Mouse (Mus musculus) embryonic facial prominence, embryonic 12.5 days (tissue): ENCODE data around the gene Acer3. TPM values are rescaled to one million over a fixed set of nuclear protein-coding genes. Genes with fewer than 3 reads are reported as not detected.
"Not testable (repeated sequence)": the region's sequence is repeated elsewhere in the genome, so short reads cannot be mapped to it uniquely, and the experiment has no call there.

Experiments used
- ATAC-seq: fragments of 200-750 bp; cut with Nextera tagmentation; 2 replicates; pipeline ENCODE4 v1.8.0; 2017; ENCODE audit not compliant: insufficient number of reproducible peaks, insufficient read depth, low FRiP score, low TSS enrichment
- H3K27ac ChIP-seq: fragments of 300-500 bp; sonication (generic); 2 replicates; pipeline ENCODE4 v1.5.1; 2016; ENCODE audit warnings: mild to moderate bottlenecking
- H3K27me3 ChIP-seq: fragments of 300-500 bp; sonication (generic); 2 replicates; pipeline ENCODE4 v1.6.1; 2016; ENCODE audit warnings: mild to moderate bottlenecking, moderate library complexity
- H3K36me3 ChIP-seq: fragments of 300-500 bp; sonication (generic); 2 replicates; pipeline ENCODE4 v1.6.1; 2016; ENCODE audit warnings: mild to moderate bottlenecking
- H3K4me1 ChIP-seq: fragments of 300-500 bp; sonication (generic); 2 replicates; pipeline ENCODE4 v1.6.1; 2016
- H3K4me2 ChIP-seq: fragments of 300-500 bp; sonication (generic); replicated peaks from 2 replicates; pipeline ENCODE4 v1.6.1; 2016; ENCODE audit warnings: mild to moderate bottlenecking, moderate library complexity
- H3K4me3 ChIP-seq: fragments of 300-500 bp; sonication (generic); 2 replicates; pipeline ENCODE4 v1.5.1; 2016; ENCODE audit warnings: mild to moderate bottlenecking
- H3K9ac ChIP-seq: fragments of 300-500 bp; sonication (generic); 2 replicates; pipeline ENCODE4 v1.6.1; 2016; ENCODE audit warnings: mild to moderate bottlenecking, moderate library complexity
- H3K9me3 ChIP-seq: fragments of 300-500 bp; sonication (generic); 2 replicates; pipeline ENCODE4 v1.6.1; 2016; ENCODE audit warnings: mild to moderate bottlenecking, moderate library complexity
- WGBS: fragments of 180-500 bp; shearing (Covaris S2); methylation state at CpG from one replicate; pipeline ENCODE4 v1.1.7; 2016; 5-methylcytosine and 5-hydroxymethylcytosine counted together
- polyA plus RNA-seq: library from polyadenylated mRNA; unstranded; fragments of >200 nt; fragmentation: Nextera tagmentation; extraction: Ambion mirVana; gene quantifications from 2 replicates; pipeline ENCODE4 v1.2.1, GENCODE M21; 2016

The Acer3 gene
- polyA plus RNA-seq, 1 experiment from 2014 or later, result 24.1 TPM

GRCm38 (mm10) chr7:98315087-98315486 lies 5.9 kb downstream of the Acer3 start:
- no peaks in the 10 kb centered on the region for H3K9me3 ChIP-seq
- no peaks in the 10 kb centered on the region for H3K27me3 ChIP-seq
- no peak overlapping the region for H3K4me2 ChIP-seq
- no peaks in the 10 kb centered on the region for H3K36me3 ChIP-seq
- no peak overlapping the region for H3K27ac ChIP-seq
- ATAC-seq, result no peak
- H3K4me3 ChIP-seq, result no peak overlapping the region
- H3K4me1 ChIP-seq, result no peaks in the 10 kb centered on the region
- 74% methylated on average over 2 of the region's 2 CpGs for WGBS
- H3K9ac ChIP-seq, result no peak overlapping the region

- Histone ChIP-seq H3K27ac (no peak overlapping the region), H3K4me1 (peaks cover 4% of the 10 kb centered on the region; the same call in 1 of the 2 replicates), H3K4me3 (no peak overlapping the region), H3K9ac (no peak overlapping the region), H3K4me2 (no peak overlapping the region), H3K9me3 (no peaks in the 10 kb centered on the region), H3K27me3 (no peaks in the 10 kb centered on the region), H3K36me3 (no peaks in the 10 kb centered on the region)
- 55% methylated on average over 4 of the region's 4 CpGs for WGBS
- no peak for ATAC-seq
Observed at GRCm38 (mm10) chr7:98312185-98312920, 8.7 kb downstream of the Acer3 start.

GRCm38 (mm10) chr7:98310266-98310665 lies 10.7 kb downstream of the Acer3 start:
- Histone ChIP-seq H3K27me3 (no peaks in the 10 kb centered on the region), H3K9ac (no peak overlapping the region), H3K36me3 (no peaks in the 10 kb centered on the region), H3K4me2 (no peak overlapping the region), H3K9me3 (no peaks in the 10 kb centered on the region), H3K27ac (no peak overlapping the region), H3K4me1 (peaks cover 4% of the 10 kb centered on the region; the same call in 1 of the 2 replicates), H3K4me3 (no peak overlapping the region)
- no peak for ATAC-seq
- 62% methylated on average over 6 of the region's 6 CpGs for WGBS

DNA sequence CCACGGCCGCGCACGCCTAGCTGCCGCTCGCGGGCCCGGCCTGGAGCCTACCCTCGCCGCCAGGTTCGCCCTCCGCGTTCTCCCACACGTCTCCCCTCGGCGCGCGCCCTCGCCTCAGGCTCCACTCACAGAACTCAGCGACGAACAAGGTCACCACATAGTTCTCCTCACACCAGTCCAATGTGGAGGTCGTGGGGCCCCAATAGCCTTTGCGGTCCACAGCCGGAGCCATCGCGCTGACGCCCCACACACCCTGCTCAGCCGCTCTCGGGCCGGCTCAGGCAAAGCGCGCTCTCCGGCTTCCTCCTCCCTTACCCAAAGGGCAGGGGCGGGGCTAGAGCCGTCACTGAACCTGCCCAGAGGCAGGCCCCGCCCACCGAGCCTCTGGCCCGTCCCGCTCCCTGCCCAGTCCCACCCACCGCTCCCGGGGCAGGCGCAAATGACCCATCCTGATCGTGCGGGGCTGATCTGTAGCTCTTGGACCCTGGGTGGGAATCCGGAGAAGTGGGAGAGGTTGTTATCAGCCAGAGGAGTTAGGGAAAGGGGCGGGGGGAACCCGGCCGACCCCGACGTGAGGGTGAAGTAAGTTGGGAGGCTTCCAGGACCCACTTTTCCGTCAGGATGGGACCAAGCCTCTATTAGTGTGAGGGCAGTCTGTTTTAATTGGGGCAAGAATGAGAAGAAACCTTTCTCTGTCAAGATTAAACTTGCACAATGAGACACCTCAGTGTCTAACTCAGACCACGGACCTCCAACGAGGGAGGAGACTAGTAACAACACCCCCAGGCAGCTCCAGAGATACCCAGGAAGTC lies 11.6 kb downstream of the Acer3 start:
- Histone ChIP-seq H3K4me1 (peaks cover 4% of the 10 kb centered on the region; the same call in 1 of the 2 replicates), H3K4me3 (peak overlapping the region; percentile 71), H3K9ac (peak overlapping the region; percentile 77), H3K27me3 (no peaks in the 10 kb centered on the region), H3K27ac (0 out of 2 replicates have a peak overlapping the region, but pooled peaks have one; percentile 12), H3K4me2 (peak overlapping the region; percentile 67), H3K36me3 (no peaks in the 10 kb centered on the region), H3K9me3 (no peaks in the 10 kb centered on the region)
- ATAC-seq, result peak; percentile 98
- under 1% methylated on average over 52 of the region's 53 CpGs for WGBS

GRCm38 (mm10) chr7:98308607-98309218 lies 12.3 kb downstream of the Acer3 start:
- Histone ChIP-seq H3K4me1 (peaks cover 4% of the 10 kb centered on the region; the same call in 1 of the 2 replicates), H3K4me2 (peak overlapping the region; percentile 67), H3K9me3 (no peaks in the 10 kb centered on the region), H3K4me3 (peak overlapping the region; percentile 71), H3K27ac (0 out of 2 replicates have a peak overlapping the region, but pooled peaks have one; percentile 12), H3K27me3 (no peaks in the 10 kb centered on the region), H3K36me3 (no peaks in the 10 kb centered on the region), H3K9ac (peak overlapping the region; percentile 77)
- under 1% methylated on average over 33 of the region's 33 CpGs for WGBS
- ATAC-seq, result peak; percentile 29; the same call in 1 of the 2 replicates

DNA sequence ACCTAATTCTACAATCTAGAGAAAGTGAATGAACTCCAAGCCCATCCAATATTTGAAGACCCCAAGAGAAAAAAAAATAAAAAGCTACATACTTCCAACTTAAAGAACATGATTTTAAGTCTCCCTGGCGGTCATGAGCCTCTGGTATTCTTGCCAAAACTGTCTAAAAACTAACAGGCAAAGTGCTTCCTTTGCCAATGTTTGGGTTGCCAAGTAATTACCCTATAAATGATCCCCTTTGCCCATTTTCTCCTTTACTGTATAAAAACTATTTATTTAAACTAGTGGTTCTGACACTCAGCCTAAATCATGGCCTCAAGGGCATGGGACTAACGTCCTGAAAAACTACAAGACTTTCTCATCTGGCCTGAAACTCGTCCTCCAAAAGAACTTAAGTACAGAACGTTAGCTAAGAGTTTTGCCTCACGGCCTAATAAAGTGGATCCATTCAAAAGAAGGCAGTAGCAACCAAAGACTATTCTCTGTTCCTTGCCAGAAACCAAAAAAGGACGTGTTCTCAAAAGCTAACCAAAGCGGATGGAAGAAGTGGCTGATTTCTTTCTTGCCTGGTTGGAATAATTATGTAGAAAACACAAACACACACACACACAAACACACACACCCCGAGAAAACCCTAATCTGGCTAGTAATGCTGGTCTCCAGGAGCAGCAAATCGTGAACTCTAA lies 12.9 kb downstream of the Acer3 start:
- H3K9me3 ChIP-seq, result no peaks in the 10 kb centered on the region
- peaks cover 4% of the 10 kb centered on the region; the same call in 1 of the 2 replicates for H3K4me1 ChIP-seq
- 45% methylated on average over 9 of the region's 9 CpGs for WGBS
- ATAC-seq, result no peak
- no peaks in the 10 kb centered on the region for H3K27me3 ChIP-seq
- peak overlapping the region; percentile 77; the same call in 1 of the 2 replicates for H3K9ac ChIP-seq
- peak overlapping the region; percentile 71 for H3K4me3 ChIP-seq
- H3K27ac ChIP-seq, result no peak overlapping the region
- no peaks in the 10 kb centered on the region for H3K36me3 ChIP-seq
- H3K4me2 ChIP-seq, result peak overlapping the region; percentile 67

DNA sequence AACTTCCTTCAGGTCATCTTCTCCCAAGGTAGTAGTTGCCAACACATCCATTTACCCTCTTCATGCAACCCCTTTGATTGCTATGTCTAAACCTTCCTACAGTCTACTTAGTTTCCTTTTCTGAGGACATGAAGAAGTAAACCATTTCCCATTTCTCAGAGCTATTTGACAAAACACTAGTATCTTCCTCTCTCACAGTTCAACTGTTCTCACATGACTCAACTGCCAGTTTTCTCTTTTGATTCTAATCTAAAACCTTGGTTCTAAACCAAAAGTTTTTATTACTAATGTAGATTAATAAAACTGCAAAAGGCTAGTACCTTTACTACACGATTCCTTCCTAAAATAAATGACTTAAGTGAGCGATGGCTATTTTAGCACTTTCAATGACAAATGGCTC lies 13.6 kb downstream of the Acer3 start:
- Histone ChIP-seq H3K9me3 (no peaks in the 10 kb centered on the region), H3K4me3 (no peak overlapping the region), H3K27me3 (no peaks in the 10 kb centered on the region), H3K36me3 (no peaks in the 10 kb centered on the region), H3K9ac (no peak overlapping the region), H3K4me2 (0 out of 2 replicates have a peak overlapping the region, but pooled peaks have one; percentile 67), H3K27ac (no peak overlapping the region), H3K4me1 (peaks cover 4% of the 10 kb centered on the region; the same call in 1 of the 2 replicates)
- ATAC-seq, result no peak
- 94% methylated on average over 2 of the region's 2 CpGs for WGBS

- Histone ChIP-seq H3K27ac (no peak overlapping the region), H3K9me3 (no peaks in the 10 kb centered on the region), H3K4me3 (no peak overlapping the region), H3K4me1 (no peaks in the 10 kb centered on the region), H3K9ac (no peak overlapping the region), H3K27me3 (no peaks in the 10 kb centered on the region), H3K36me3 (no peaks in the 10 kb centered on the region), H3K4me2 (no peak overlapping the region)
- ATAC-seq, result no peak
- 97% methylated on average over 1 of the region's 1 CpGs for WGBS
Observed at GRCm38 (mm10) chr7:98292901-98293300, 28.1 kb downstream of the Acer3 start.

DNA sequence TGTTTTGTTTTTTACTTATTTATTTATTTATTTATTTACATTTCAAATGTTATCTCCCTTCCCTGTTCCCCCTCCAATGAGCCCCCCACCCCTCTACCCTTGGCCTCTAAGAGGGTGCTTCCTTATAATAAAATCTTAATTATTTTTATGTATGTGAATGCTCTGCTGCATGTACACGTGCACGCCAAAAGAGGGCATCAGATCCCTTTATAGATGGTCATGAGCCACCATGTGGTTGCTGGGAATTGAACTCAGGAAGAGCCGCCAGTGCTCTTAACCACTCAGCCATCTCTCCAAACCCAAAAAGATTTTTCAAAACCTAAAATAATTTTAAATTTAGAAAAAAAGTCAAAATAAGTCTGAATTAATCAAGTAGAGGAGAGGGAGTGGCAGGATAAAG lies 31.4 kb downstream of the Acer3 start:
- no peak overlapping the region for H3K4me3 ChIP-seq
- no peaks in the 10 kb centered on the region for H3K36me3 ChIP-seq
- no peak overlapping the region for H3K27ac ChIP-seq
- no peak overlapping the region for H3K9ac ChIP-seq
- no peaks in the 10 kb centered on the region for H3K27me3 ChIP-seq
- no peaks in the 10 kb centered on the region for H3K4me1 ChIP-seq
- ATAC-seq, result no peak
- 37% methylated on average over 3 of the region's 3 CpGs for WGBS
- H3K4me2 ChIP-seq, result no peak overlapping the region
- no peaks in the 10 kb centered on the region for H3K9me3 ChIP-seq

- no peak overlapping the region for H3K4me2 ChIP-seq
- no peak overlapping the region for H3K9ac ChIP-seq
- ATAC-seq, result no peak
- H3K4me3 ChIP-seq, result no peak overlapping the region
- no peaks in the 10 kb centered on the region for H3K4me1 ChIP-seq
- no peaks in the 10 kb centered on the region for H3K9me3 ChIP-seq
- H3K27me3 ChIP-seq, result no peaks in the 10 kb centered on the region
- no peak overlapping the region for H3K27ac ChIP-seq
- no peaks in the 10 kb centered on the region for H3K36me3 ChIP-seq
Observed at GRCm38 (mm10) chr7:98276263-98276662, 44.7 kb downstream of the Acer3 start.

DNA sequence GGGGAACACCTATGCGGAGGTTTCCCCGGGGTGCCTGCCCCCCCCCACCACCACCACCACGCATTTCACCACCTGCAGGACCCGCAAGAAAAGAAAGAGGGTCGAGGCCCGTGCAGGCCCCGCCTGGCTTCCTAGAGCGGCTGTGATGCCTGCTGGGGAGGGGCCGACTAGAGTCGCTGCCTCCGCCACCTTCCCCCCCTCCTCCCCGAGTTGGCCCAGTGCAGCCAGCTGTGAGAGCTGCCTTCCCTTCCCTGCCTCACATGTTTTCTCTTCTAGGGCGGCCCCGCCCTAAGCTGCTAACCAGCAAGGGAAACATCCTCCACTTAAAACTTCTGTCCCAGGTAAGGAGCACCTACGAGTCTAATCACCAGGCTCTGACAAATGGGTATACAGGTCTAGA lies 52.8 kb downstream of the Acer3 start:
- H3K9me3 ChIP-seq, H3K27me3 ChIP-seq, H3K4me1 ChIP-seq, H3K27ac ChIP-seq, H3K9ac ChIP-seq, ATAC-seq, H3K36me3 ChIP-seq: not testable (repeated sequence)
- 22% methylated on average over 15 of the region's 15 CpGs for WGBS
- Histone ChIP-seq H3K4me2 (peak overlapping the region; percentile 48), H3K4me3 (peak overlapping the region; percentile 30)
